Mouse (Mus musculus): Measurements from ENCODE around the gene Hnrnpf. TPM values are rescaled to one million over a fixed set of nuclear protein-coding genes. Genes with fewer than 3 reads are reported as not detected.
A peak's percentile ranks its signal among the peaks of the same experiment; 100 is the strongest.

Gene Hnrnpf
- total and polyA plus RNA-seq, 2 experiments from 2014 or later: 154 to 183 TPM

DNA sequence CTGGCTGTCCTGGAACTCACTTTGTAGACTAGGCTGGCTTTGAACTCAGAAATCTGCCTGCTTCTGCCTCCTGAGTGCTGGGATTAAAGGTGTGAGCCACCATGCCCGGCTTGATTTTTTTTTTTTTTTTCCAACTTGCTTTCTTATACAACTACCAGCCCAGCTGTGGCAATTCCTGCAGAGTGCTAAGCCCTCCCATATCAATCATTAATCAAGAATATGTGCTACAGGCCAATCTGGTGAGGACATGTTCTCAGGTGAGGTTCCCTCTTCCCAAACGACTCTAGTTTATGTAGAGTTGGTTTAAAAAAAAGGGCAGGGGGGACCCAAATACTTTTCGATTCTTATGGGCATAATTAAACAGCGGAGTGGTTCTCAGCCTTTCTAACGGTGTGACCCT, 2.3 kb upstream of the Hnrnpf start:
- ATAC-seq (ENCODE audit: low FRiP score) (no peak), DNase-seq (ENCODE audit: low spot score) (no peak)
- 82% methylated on average over 5 of the region's 5 CpGs for WGBS
- Histone ChIP-seq H3K36me3 (ENCODE audit: insufficient read depth, low read length) (no peaks in the 10 kb centered on the region), H3K4me3 (ENCODE audit: low read depth, low read length) (no peak overlapping the region), H3K9ac (replicated peaks; ENCODE audit: low read length, poor library complexity, severe bottlenecking) (no peak overlapping the region), H3K27ac (ENCODE audit: low read depth, low read length) (no peak overlapping the region), H3K9me3 (ENCODE audit: low read length) (no peaks in the 10 kb centered on the region), H3K4me2 (ENCODE audit: low read depth, low read length, poor library complexity, severe bottlenecking) (no peak overlapping the region), H3K4me1 (ENCODE audit: insufficient read depth, low read length) (no peaks in the 10 kb centered on the region), H3K27me3 (ENCODE audit: insufficient read depth, low read length) (no peaks in the 10 kb centered on the region)
- TF ChIP-seq CTCF (IDR thresholded peaks at IDR 0.05): no peak

DNA sequence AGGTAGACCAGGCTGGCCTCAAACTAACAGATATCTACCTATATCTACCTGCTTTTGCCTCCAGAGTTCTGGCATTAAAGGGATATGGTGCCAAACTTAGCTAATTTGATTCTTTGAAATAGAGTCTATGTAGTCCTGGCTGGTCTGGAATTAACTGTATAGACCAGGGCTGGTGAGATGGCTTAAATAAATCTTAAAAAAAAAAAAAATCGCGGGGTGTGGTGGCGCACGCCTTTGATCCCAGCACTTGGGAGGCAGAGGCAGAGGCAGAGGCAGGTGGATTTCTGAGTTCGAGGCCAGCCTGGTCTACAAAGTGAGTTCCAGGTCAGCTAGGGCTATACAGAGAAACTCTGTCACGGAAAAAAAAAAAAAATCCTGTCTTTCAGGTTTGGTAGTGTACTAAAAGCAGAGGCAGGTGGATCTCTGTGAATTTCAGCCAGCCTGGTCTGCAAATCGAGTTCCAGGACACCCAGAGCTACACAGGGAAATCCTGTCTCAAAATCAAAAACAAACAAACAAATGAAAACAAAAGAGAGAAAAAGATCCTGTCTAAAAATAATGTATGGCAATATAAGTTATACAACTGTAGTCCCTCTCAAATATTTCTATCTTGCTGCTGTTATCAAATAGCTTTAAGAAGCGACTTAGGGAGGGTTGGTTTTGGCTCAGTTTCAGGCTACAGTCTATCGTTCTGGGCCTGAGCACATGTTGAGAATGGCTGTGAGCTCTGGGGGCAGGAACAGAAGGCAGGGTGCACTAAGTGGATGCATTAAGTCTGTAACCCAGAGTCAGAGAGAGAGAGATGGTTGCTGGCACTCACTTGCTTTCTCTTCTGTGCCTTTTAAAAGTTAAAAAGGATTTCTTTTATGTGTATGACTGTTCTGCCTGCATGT, 1.6 kb downstream of the Hnrnpf start:
- no peak overlapping the region for H3K9ac ChIP-seq (replicated peaks; ENCODE audit: low read length, poor library complexity, severe bottlenecking)
- 77% methylated on average over 9 of the region's 9 CpGs for WGBS
- no peak overlapping the region for H3K27ac ChIP-seq (ENCODE audit: low read depth, low read length)
- H3K9me3 ChIP-seq (ENCODE audit: low read length): no peaks in the 10 kb centered on the region
- no peak for TF ChIP-seq CTCF (IDR thresholded peaks at IDR 0.05)
- ATAC-seq (ENCODE audit: low FRiP score) (no peak), DNase-seq (ENCODE audit: low spot score) (no peak)
- no peaks in the 10 kb centered on the region for H3K36me3 ChIP-seq (ENCODE audit: insufficient read depth, low read length)
- no peak overlapping the region for H3K4me3 ChIP-seq (ENCODE audit: low read depth, low read length)
- H3K4me2 ChIP-seq (ENCODE audit: low read depth, low read length, poor library complexity, severe bottlenecking): no peak overlapping the region
- no peaks in the 10 kb centered on the region; the same call in 1 of the 2 replicates for H3K4me1 ChIP-seq (ENCODE audit: insufficient read depth, low read length)
- no peaks in the 10 kb centered on the region for H3K27me3 ChIP-seq (ENCODE audit: insufficient read depth, low read length)

DNA sequence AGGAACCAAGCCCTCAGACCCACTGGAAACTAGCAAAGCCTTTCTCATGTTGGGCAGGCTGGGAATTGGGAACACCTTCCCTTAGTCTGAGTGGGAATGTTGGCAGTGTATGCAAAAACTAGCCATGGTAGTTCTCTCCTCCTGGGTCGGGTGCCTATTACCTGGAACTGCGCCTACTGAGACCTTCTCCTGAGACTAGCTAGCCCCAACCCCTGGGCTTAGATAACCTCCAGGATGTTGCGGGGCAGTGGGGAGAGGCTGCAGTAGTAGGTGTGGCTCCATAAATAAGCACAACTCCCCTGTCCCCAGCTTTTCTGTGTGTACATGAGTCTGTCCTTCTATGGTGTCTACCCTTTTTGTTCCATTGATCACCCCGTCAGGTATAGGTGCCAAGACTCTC, 2.4 kb downstream of the Hnrnpf start:
- no peaks in the 10 kb centered on the region; the same call in 1 of the 2 replicates for H3K4me1 ChIP-seq (ENCODE audit: insufficient read depth, low read length)
- DNase-seq (ENCODE audit: low spot score): no peak
- H3K9me3 ChIP-seq (ENCODE audit: low read length): no peaks in the 10 kb centered on the region
- H3K27ac ChIP-seq (ENCODE audit: low read depth, low read length): no peak overlapping the region
- ATAC-seq (ENCODE audit: low FRiP score): no peak
- 83% methylated on average over 4 of the region's 4 CpGs for WGBS
- no peak for TF ChIP-seq CTCF (IDR thresholded peaks at IDR 0.05)
- no peak overlapping the region for H3K4me3 ChIP-seq (ENCODE audit: low read depth, low read length)
- H3K27me3 ChIP-seq (ENCODE audit: insufficient read depth, low read length): no peaks in the 10 kb centered on the region
- H3K4me2 ChIP-seq (ENCODE audit: low read depth, low read length, poor library complexity, severe bottlenecking): no peak overlapping the region
- H3K36me3 ChIP-seq (ENCODE audit: insufficient read depth, low read length): no peaks in the 10 kb centered on the region
- H3K9ac ChIP-seq (replicated peaks; ENCODE audit: low read length, poor library complexity, severe bottlenecking): no peak overlapping the region

GRCm38 (mm10) chr6:117903836-117904235, 3.7 kb downstream of the Hnrnpf start:
- H3K27ac ChIP-seq (ENCODE audit: low read depth, low read length): no peak overlapping the region
- H3K4me1 ChIP-seq (ENCODE audit: insufficient read depth, low read length): no peaks in the 10 kb centered on the region; the same call in 1 of the 2 replicates
- TF ChIP-seq CTCF (IDR thresholded peaks at IDR 0.05): no peak
- H3K36me3 ChIP-seq (ENCODE audit: insufficient read depth, low read length): no peaks in the 10 kb centered on the region
- no peaks in the 10 kb centered on the region for H3K27me3 ChIP-seq (ENCODE audit: insufficient read depth, low read length)
- H3K9ac ChIP-seq (replicated peaks; ENCODE audit: low read length, poor library complexity, severe bottlenecking): no peak overlapping the region
- H3K4me2 ChIP-seq (ENCODE audit: low read depth, low read length, poor library complexity, severe bottlenecking): no peak overlapping the region
- no peaks in the 10 kb centered on the region for H3K9me3 ChIP-seq (ENCODE audit: low read length)
- 74% methylated on average over 3 of the region's 3 CpGs for WGBS
- no peak overlapping the region for H3K4me3 ChIP-seq (ENCODE audit: low read depth, low read length)
- ATAC-seq (ENCODE audit: low FRiP score): no peak
- DNase-seq (ENCODE audit: low spot score): no peak

DNA sequence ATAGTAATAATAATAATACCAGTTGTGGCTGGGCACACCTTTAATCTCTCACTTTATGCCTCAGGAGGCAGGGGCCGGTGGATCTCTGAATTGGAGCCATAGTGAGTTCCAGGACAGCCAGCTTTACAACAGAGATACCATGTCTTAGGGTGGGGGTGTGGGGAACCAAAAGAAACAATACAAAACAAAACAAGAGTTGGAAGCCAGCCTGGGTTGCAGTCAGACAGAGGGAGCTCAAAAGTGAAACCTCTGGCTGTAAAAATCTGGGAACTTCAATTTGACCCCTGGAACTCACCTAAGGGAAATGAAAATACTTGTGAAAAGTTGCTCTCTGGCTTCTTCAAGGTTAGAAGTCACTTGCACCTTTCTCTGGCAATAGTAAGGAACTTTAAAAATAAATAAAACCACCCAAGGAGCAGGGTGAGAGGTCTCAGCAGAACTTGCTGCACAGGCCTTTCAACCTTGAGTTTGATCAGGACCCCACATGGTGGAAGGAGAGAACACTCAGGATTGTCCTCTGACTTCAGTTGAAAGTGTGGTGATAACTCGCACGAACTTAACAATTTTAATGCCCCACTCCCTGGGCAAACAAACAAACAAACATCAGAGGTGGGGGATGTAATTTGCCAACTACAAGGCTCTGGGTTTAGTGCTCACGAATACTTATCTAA, 5.3 kb downstream of the Hnrnpf start:
- WGBS: 31% methylated on average over 4 of the region's 4 CpGs

More for the DNA sequence above, 5.3 kb downstream of the Hnrnpf start:
- Histone ChIP-seq H3K4me2 (ENCODE audit: low read depth, low read length, poor library complexity, severe bottlenecking) (peak overlapping the region; percentile 46), H3K9ac (replicated peaks; ENCODE audit: low read length, poor library complexity, severe bottlenecking) (no peak overlapping the region), H3K27me3 (ENCODE audit: insufficient read depth, low read length) (no peaks in the 10 kb centered on the region), H3K4me1 (ENCODE audit: insufficient read depth, low read length) (no peaks in the 10 kb centered on the region; the same call in 1 of the 2 replicates), H3K27ac (ENCODE audit: low read depth, low read length) (peak overlapping the region; percentile 26; the same call in 1 of the 2 replicates), H3K36me3 (ENCODE audit: insufficient read depth, low read length) (no peaks in the 10 kb centered on the region), H3K9me3 (ENCODE audit: low read length) (no peaks in the 10 kb centered on the region), H3K4me3 (ENCODE audit: low read depth, low read length) (peak overlapping the region; percentile 81; the same call in 1 of the 2 replicates)
- DNase-seq (ENCODE audit: low spot score) (no peak), ATAC-seq (ENCODE audit: low FRiP score) (no peak)
- no peak for TF ChIP-seq CTCF (IDR thresholded peaks at IDR 0.05)
